Mouse (Mus musculus) heart, adult 9 months (tissue): ENCODE measurements around the gene Vps51.
A peak's percentile ranks its signal among the peaks of the same experiment; 100 is the strongest.

Source experiments
- DNase-seq, 2 experiments: peaks; one replicate each; pipeline ENCODE4 v3.0.0; 2022; ENCODE audit warnings: low spot score in 2 of 2

Gene Vps51

GRCm38 (mm10) chr19:6076564-6077393 lies at the start of gene Vps51:
Gene Vps51 (minus strand): TSS chr19:6077231.
- peak; percentile 83 to 86 for DNase-seq

- peak in 1 of 2 experiments; percentile 47 for DNase-seq
These were observed 49.3 kb upstream of the Vps51 start for GRCm38 (mm10) chr19:6126289-6126688.

- no peak for DNase-seq
These were observed 47.9 kb upstream of the Vps51 start for GRCm38 (mm10) chr19:6124898-6125297.

- no peak for DNase-seq
These were observed 46.3 kb upstream of the Vps51 start for GRCm38 (mm10) chr19:6123330-6123729.

GRCm38 (mm10) chr19:6121761-6122160 lies 44.7 kb upstream of the Vps51 start:
- no peak for DNase-seq

- DNase-seq, result no peak
These were observed 41.7 kb upstream of the Vps51 start for GRCm38 (mm10) chr19:6118677-6119185.

- DNase-seq, result peak; percentile 88 to 89
These were observed 41.1 kb upstream of the Vps51 start, which contains the start of gene Sac3d1 for GRCm38 (mm10) chr19:6117986-6118676. Gene Sac3d1 (minus strand): TSS chr19:6118650.

GRCm38 (mm10) chr19:6117346-6117985 lies 40.4 kb upstream of the Vps51 start:
- DNase-seq, result no peak

GRCm38 (mm10) chr19:6116113-6116850 lies 39.3 kb upstream of the Vps51 start:
- peak in 1 of 2 experiments; percentile 15 for DNase-seq

GRCm38 (mm10) chr19:6113116-6113515 lies 36.1 kb upstream of the Vps51 start:
- DNase-seq, result no peak

GRCm38 (mm10) chr19:6105586-6105985 lies 28.6 kb upstream of the Vps51 start, which contains the start of gene Naaladl1:
Gene Naaladl1 (plus strand): TSS chr19:6105782.
- no peak for DNase-seq

GRCm38 (mm10) chr19:6104476-6104875 lies 27.4 kb upstream of the Vps51 start:
- DNase-seq, result no peak

GRCm38 (mm10) chr19:6102169-6102853 lies 25.3 kb upstream of the Vps51 start:
- DNase-seq, result no peak

GRCm38 (mm10) chr19:6101186-6101585 lies 24.2 kb upstream of the Vps51 start:
- no peak for DNase-seq

GRCm38 (mm10) chr19:6097847-6098246 lies 20.8 kb upstream of the Vps51 start:
- no peak for DNase-seq

- no peak for DNase-seq
These were observed 17.1 kb upstream of the Vps51 start, which contains the start of gene AC131692.1 for GRCm38 (mm10) chr19:6094119-6094518. Gene AC131692.1 (plus strand): TSS chr19:6094419.

GRCm38 (mm10) chr19:6088841-6089240 lies 11.8 kb upstream of the Vps51 start:
- DNase-seq, result no peak

- DNase-seq, result no peak
These were observed 8.4 kb upstream of the Vps51 start for GRCm38 (mm10) chr19:6085417-6085879.

- peak; percentile 94 to 96 for DNase-seq
These were observed 7.6 kb upstream of the Vps51 start, which contains the start of the genes Zfpl1 and Cdca5 for GRCm38 (mm10) chr19:6084478-6085248. Gene Zfpl1 (minus strand): TSS chr19:6084956. Gene Cdca5 (plus strand): TSS chr19:6084983.

- no peak for DNase-seq
These were observed 5.1 kb upstream of the Vps51 start, which contains the start of gene Gm28374 for GRCm38 (mm10) chr19:6082156-6082555. Gene Gm28374 (minus strand): TSS chr19:6082256.
